Mouse (Mus musculus) liver, postnatal 0 days (tissue): Measurements from ENCODE around the gene Pogk.

Experiments used
- CTCF ChIP-seq: sonication (generic); IDR thresholded peaks from 2 replicates; pipeline ENCODE4 v1.5.1; 2016; ENCODE audit warnings: antibody characterized with exemption, low read depth
- EP300 ChIP-seq: IDR thresholded peaks from 2 replicates; pipeline ENCODE4 v1.6.1; 2016; ENCODE audit warnings: antibody characterized with exemption, low read depth, mild to moderate bottlenecking

DNA sequence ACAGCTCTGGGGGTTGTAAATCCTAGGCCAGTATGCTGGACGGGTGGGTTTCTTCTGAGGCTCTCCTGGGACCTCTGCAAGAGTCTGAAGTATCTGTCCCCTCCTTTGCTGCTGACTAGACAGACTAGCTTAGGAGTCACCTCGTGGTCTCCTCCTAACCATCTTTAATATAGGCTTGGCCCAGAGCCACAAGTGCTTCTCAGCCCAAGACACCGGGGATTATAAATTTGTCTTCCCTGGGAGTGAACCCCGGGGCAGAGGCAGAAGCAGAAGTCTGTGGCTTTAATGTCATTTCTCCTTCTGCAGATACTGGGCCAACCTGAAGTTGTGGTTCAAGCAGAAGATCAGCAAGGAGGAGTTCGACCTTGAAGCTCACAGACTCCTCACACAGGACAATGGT, 27.8 kb downstream of the Pogk start:
- no peak for TF ChIP-seq EP300
- TF ChIP-seq CTCF = no peak
